Mouse (Mus musculus): ENCODE results near the gene Galc.
"Not testable (repeated sequence)": the region's sequence is repeated elsewhere in the genome, so short reads cannot be mapped to it uniquely, and the experiment has no call there.

Galc gene

GRCm38 (mm10) chr12:98255373-98255995 lies 3.8 kb downstream of the Galc start:
- DNase-seq (ENCODE audit: low read depth, low spot score), result no peak

- DNase-seq (ENCODE audit: low read depth, low spot score), result no peak
Observed at GRCm38 (mm10) chr12:98252417-98252816, 6.8 kb downstream of the Galc start.

GRCm38 (mm10) chr12:98250327-98250726 lies 8.9 kb downstream of the Galc start:
- DNase-seq (ENCODE audit: low read depth, low spot score), result no peak

- no peak for DNase-seq (ENCODE audit: low read depth, low spot score)
Observed at GRCm38 (mm10) chr12:98249671-98250070, 9.6 kb downstream of the Galc start.

- no peak for DNase-seq (ENCODE audit: low read depth, low spot score)
Observed at GRCm38 (mm10) chr12:98246835-98247234, 12.4 kb downstream of the Galc start.

GRCm38 (mm10) chr12:98244865-98245264 lies 14.4 kb downstream of the Galc start:
- no peak for DNase-seq (ENCODE audit: low read depth, low spot score)

GRCm38 (mm10) chr12:98244161-98244560 lies 15.1 kb downstream of the Galc start:
- no peak for DNase-seq (ENCODE audit: low read depth, low spot score)

- not testable (repeated sequence) for DNase-seq (ENCODE audit: low read depth, low spot score)
Observed at GRCm38 (mm10) chr12:98238478-98238877, 20.8 kb downstream of the Galc start.

GRCm38 (mm10) chr12:98227037-98227436 lies 32.2 kb downstream of the Galc start:
- DNase-seq (ENCODE audit: low read depth, low spot score), result no peak

GRCm38 (mm10) chr12:98223286-98223685 lies 36.0 kb downstream of the Galc start:
- DNase-seq (ENCODE audit: low read depth, low spot score), result no peak

- DNase-seq (ENCODE audit: low read depth, low spot score), result no peak
Observed at GRCm38 (mm10) chr12:98216432-98216831, 42.8 kb downstream of the Galc start.

GRCm38 (mm10) chr12:98215512-98215911 lies 43.7 kb downstream of the Galc start:
- no peak for DNase-seq (ENCODE audit: low read depth, low spot score)

GRCm38 (mm10) chr12:98214191-98214590 lies 45.1 kb downstream of the Galc start:
- DNase-seq (ENCODE audit: low read depth, low spot score), result no peak

GRCm38 (mm10) chr12:98213791-98214190 lies 45.5 kb downstream of the Galc start:
- no peak for DNase-seq (ENCODE audit: low read depth, low spot score)

- DNase-seq (ENCODE audit: low read depth, low spot score), result no peak
Observed at GRCm38 (mm10) chr12:98213332-98213731, 45.9 kb downstream of the Galc start.

GRCm38 (mm10) chr12:98212457-98213175 lies 46.6 kb downstream of the Galc start:
- DNase-seq (ENCODE audit: low read depth, low spot score), result peak; percentile 68

GRCm38 (mm10) chr12:98210495-98210894 lies 48.8 kb downstream of the Galc start:
- no peak for DNase-seq (ENCODE audit: low read depth, low spot score)

- no peak for DNase-seq (ENCODE audit: low read depth, low spot score)
Observed at GRCm38 (mm10) chr12:98208104-98208503, 51.2 kb downstream of the Galc start.

- no peak for DNase-seq (ENCODE audit: low read depth, low spot score)
Observed at GRCm38 (mm10) chr12:98205450-98206051, 53.7 kb downstream of the Galc start.

- no peak for DNase-seq (ENCODE audit: low read depth, low spot score)
Observed at GRCm38 (mm10) chr12:98197401-98197800, 61.9 kb downstream of the Galc start.

- no peak for DNase-seq (ENCODE audit: low read depth, low spot score)
Observed at GRCm38 (mm10) chr12:98190201-98190600, 69.1 kb downstream of the Galc start.

- DNase-seq (ENCODE audit: low read depth, low spot score), result no peak
Observed at GRCm38 (mm10) chr12:98189096-98189495, 70.2 kb downstream of the Galc start.
